34 mouse cellular contexts compared by ENCODE assay signal in the genomic region with DNA sequence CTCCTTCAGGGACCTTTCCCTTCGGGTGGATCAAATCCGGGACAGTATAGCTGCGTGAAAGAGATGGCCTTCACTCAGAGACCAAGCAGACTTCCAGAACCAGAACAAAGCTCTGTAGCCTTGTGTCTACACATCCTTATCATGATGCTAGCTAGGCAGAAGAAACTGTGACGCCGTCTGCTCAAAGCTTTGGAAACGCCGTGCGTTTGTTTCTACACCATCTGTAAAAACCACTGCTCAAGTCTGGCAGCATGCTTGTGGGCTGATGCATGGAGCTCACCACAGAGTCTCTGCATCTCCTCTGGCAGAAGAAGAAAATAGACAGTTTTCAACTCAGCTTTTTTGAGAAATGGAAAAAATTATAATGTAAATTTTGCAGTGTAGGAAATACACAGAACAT. TPM values are rescaled to one million over a fixed set of nuclear protein-coding genes. Genes with fewer than 3 reads are reported as not detected.
DNase-seq lines count a peak whose midpoint lies in the region; ATAC-seq lines count a peak whose summit lies in the region.
"Had no signal": no experiment of that assay in that cellular context is flagged by ENCODE, and none has a peak within 500 bp of the region (broad histone marks: within the 10 kb centered on the region; RNA-seq: fewer than 3 reads in every experiment).

No protein-coding gene starts in this region.

- no peak overlapping the region for H3K27ac ChIP-seq in heart, embryonic 11.5 days (ENCODE audit: low read depth, low read length)
- H3K27ac ChIP-seq: embryonic facial prominence, embryonic 12.5 days; forebrain, embryonic 13.5 days; gastrocnemius, adult 2 months; heart, embryonic 10.5 days; hindbrain, embryonic 10.5 days; intestine, embryonic 15.5 days; limb, embryonic 15.5 days; liver, embryonic 14.5 days; lung, embryonic 15.5 days; midbrain, embryonic 13.5 days had no signal

- no peaks in the 10 kb centered on the region for H3K27me3 ChIP-seq in heart, embryonic 11.5 days (ENCODE audit: control insufficient read depth, insufficient read depth, low read length)
- H3K27me3 ChIP-seq: CH12.LX; embryonic facial prominence, embryonic 12.5 days; forebrain, embryonic 13.5 days; intestine, embryonic 15.5 days; limb, embryonic 15.5 days; lung, embryonic 15.5 days; megakaryocyte, embryonic 14.5 days; midbrain, embryonic 13.5 days; Patski had no signal

- H3K4me1 ChIP-seq in heart, embryonic 11.5 days (ENCODE audit: control insufficient read depth, insufficient read depth, low read length), result no peaks in the 10 kb centered on the region
- H3K4me1 ChIP-seq: embryonic facial prominence, embryonic 12.5 days; forebrain, embryonic 13.5 days; heart, embryonic 10.5 days; hindbrain, embryonic 10.5 days; intestine, embryonic 15.5 days; limb, embryonic 15.5 days; lung, embryonic 15.5 days; megakaryocyte, embryonic 14.5 days; midbrain, embryonic 13.5 days had no signal

- no peak overlapping the region for H3K9ac ChIP-seq in heart, embryonic 11.5 days (ENCODE audit: low read depth, low read length)
- H3K9ac ChIP-seq: embryonic facial prominence, embryonic 12.5 days; forebrain, embryonic 13.5 days; intestine, embryonic 15.5 days; limb, embryonic 15.5 days; liver, embryonic 14.5 days; lung, embryonic 15.5 days; midbrain, embryonic 13.5 days had no signal

- 87% methylated on average over 8 of the region's 8 CpGs for WGBS in heart, embryonic 11.5 days (ENCODE audit: insufficient replicate concordance)

- intact Hi-C loops in heart, postnatal 10 days (cut with DNase I), result no loop called here

- H3K9me3 ChIP-seq in heart, embryonic 11.5 days (replicated peaks; ENCODE audit: control insufficient read depth, low read length), result 0 out of 2 replicates have a peak, but pooled peaks cover 3% of the 10 kb centered on the region
- H3K9me3 ChIP-seq: G1E; intestine, embryonic 15.5 days; lung, embryonic 15.5 days had no signal

- H3K4me2 ChIP-seq in heart, embryonic 11.5 days, result no peak overlapping the region
- H3K4me2 ChIP-seq: embryonic facial prominence, embryonic 12.5 days; forebrain, embryonic 13.5 days; intestine, embryonic 15.5 days; limb, embryonic 15.5 days; lung, embryonic 15.5 days; midbrain, embryonic 13.5 days had no signal

- H3K4me3 ChIP-seq in heart, embryonic 11.5 days (ENCODE audit: low read depth, low read length), result no peak overlapping the region
- H3K4me3 ChIP-seq: embryonic facial prominence, embryonic 12.5 days; forebrain, embryonic 13.5 days; gastrocnemius, adult 2 months; heart, embryonic 10.5 days; hindbrain, embryonic 10.5 days; intestine, embryonic 15.5 days; limb, embryonic 15.5 days; lung, embryonic 15.5 days; megakaryocyte, embryonic 14.5 days; midbrain, embryonic 13.5 days had no signal

- ATAC-seq in heart, embryonic 11.5 days (replicated peaks; ENCODE audit: insufficient number of reproducible peaks, low FRiP score, low TSS enrichment), result no peak
- ATAC-seq: forebrain, embryonic 13.5 days; hindbrain, embryonic 16.5 days; intestine, embryonic 15.5 days; midbrain, embryonic 13.5 days; Patski had no signal

- peak; percentile 72 for DNase-seq in heart, adult 11 months
- DNase-seq in heart, postnatal 10 days, result no peak
- DNase-seq in right cerebral cortex, adult 2 months (ENCODE audit: low spot score in 2 of 2), result peak; percentile 27 to 34
- no peak for DNase-seq in right cerebral cortex, postnatal 14 days
- peak; percentile 57 for DNase-seq in layer of hippocampus, adult 9-11 months
- no peak for DNase-seq in urinary bladder, adult 18-20 months (ENCODE audit: low spot score in 2 of 2)
- DNase-seq: B cell, adult 2 months; cerebellum, adult 11-12 months; cerebellum, postnatal 25 days; gastrocnemius, adult 2 months; kidney, adult 8-10 months; kidney, postnatal 10 days; left cerebral cortex, postnatal 4 days; lung, postnatal 36 days; spleen, adult 18-20 months; thymus, postnatal 14 days had no signal

- H3K36me3 ChIP-seq in heart, embryonic 11.5 days (ENCODE audit: control insufficient read depth, insufficient read depth, low read length), result peaks cover 6% of the 10 kb centered on the region

RNA-seq across cellular contexts. Expression of a gene that starts 13.4 kb away (rescaled TPM):
- total RNA-seq in heart, postnatal 10 days (2021), result under 1 TPM in 1 of 2 experiments, not detected in 1; 0.38 TPM
- polyA plus RNA-seq in heart, embryonic 11.5 days (2014; fragmentation: Nextera tagmentation; extraction: Ambion mirVana), result 5.5 and 6.6 TPM in 2 replicates
- total RNA-seq: gastrocnemius, adult 2 months; left cerebral cortex, postnatal 4 days had no signal

RNA-seq across cellular contexts. Expression of a gene that starts 22.7 kb away (rescaled TPM):
- not detected for total RNA-seq in heart, postnatal 10 days (2021)
- 0.25 and 0.60 TPM in 2 replicates for polyA plus RNA-seq in heart, embryonic 11.5 days (2014; fragmentation: Nextera tagmentation; extraction: Ambion mirVana)
- total RNA-seq: adrenal gland, adult 18-20 months; adrenal gland, postnatal 36 days; CH12.LX; gastrocnemius, adult 2 months had no signal
- polyA plus RNA-seq: G1E; gonadal fat pad, adult 2 months; liver, embryonic 14.5 days; lung, embryonic 15.5 days; Patski had no signal

RNA-seq across cellular contexts. Expression of a gene that starts 55.4 kb away (rescaled TPM):
- total RNA-seq in heart, postnatal 10 days (2021), result 10 to 100 TPM; 27.9 to 38.6 TPM
- polyA plus RNA-seq in heart, embryonic 11.5 days (2014; fragmentation: Nextera tagmentation; extraction: Ambion mirVana), result 39.7 and 43.6 TPM in 2 replicates

RNA-seq across cellular contexts. Expression of a gene that starts 55.5 kb away (rescaled TPM):
- 1 to 10 TPM; 1.7 to 2.0 TPM for total RNA-seq in heart, postnatal 10 days (2021)
- 0.48 and 0.62 TPM in 2 replicates for polyA plus RNA-seq in heart, embryonic 11.5 days (2014; fragmentation: Nextera tagmentation; extraction: Ambion mirVana)

Comparison
In these comparisons a context has a peak if more than half of its experiments do, and no peak if none do; other contexts are left out.
1. DNase-seq: peak in heart, adult 11 months (single experiment), right cerebral cortex, adult 2 months (2 of 2) and layer of hippocampus, adult 9-11 months (single experiment); none in heart, postnatal 10 days (0 of 2), right cerebral cortex, postnatal 14 days (single experiment) and urinary bladder, adult 18-20 months (0 of 2).